Mouse (Mus musculus): ENCODE measurements at regions not wholly inside any gene's neighbourhood (a gene's known extent, or its start where the extent isn't known, plus 50 kb on each side); places are given as distances from the start of the nearest gene placed in this dataset.

DNA sequence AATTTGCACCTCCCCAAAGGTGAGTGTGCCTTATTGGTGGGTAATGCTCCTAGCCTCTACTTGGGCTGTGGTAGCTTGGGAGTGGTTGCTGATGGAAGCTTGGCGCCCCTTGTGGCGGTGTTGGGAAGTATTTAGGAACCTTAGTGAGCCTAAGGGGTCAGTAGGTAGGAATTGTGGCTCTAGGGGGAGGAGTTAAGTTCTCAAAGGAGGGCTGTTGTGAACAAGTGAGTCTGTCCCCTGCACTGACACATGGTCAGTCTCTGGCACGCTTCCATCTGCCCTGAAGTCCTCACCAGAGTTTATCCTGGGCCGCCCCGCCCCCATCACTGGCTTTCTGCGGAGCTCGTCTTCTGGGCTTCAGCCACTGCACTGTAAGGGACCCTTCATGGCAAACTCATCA lies 364.9 kb downstream of the Agtpbp1 start:
- Histone ChIP-seq H3K9me3 (no peaks in the 10 kb centered on the region), H3K36me3 (no peaks in the 10 kb centered on the region), H3K27me3 (no peaks in the 10 kb centered on the region), H3K4me1 (no peaks in the 10 kb centered on the region), H3K9ac (no peak overlapping the region), H3K4me3 (no peak overlapping the region), H3K27ac (no peak overlapping the region), H3K4me2 (no peak overlapping the region)
- ATAC-seq (ENCODE audit: borderline replicate concordance, extremely low read depth, low FRiP score, low TSS enrichment): peak; percentile 42; the same call in 1 of the 2 replicates
- WGBS: 22% methylated on average over 7 of the region's 7 CpGs

DNA sequence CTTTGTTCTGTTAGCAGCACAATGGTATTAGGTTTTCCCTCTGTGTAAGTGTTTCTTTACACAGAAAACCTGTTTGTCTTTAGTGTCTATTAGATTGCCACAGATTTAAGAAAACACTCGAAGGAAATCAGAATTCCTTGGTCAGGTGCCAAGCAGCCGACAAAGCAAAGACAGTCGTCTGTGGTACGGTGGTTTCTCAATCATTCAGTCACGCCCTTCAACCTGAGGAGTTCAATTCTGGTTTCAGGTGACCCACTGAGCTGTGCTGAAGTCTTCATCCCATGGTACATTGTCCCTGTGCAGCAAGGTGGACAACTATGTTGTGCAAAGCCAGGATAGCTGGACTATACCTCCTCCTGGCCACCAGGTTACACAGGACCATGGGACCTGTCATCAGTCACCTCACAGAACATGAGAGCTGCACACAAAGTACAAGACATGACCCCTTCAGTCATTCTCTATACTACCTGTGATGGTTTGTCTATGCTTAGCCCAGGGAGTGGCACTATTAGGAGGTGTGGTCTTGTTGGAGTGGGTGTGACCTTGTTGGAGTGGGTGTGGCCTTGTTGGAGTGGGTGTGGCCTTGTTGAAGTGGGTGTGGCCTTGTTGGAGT lies 368.2 kb downstream of the Agtpbp1 start:
- Histone ChIP-seq H3K9me3 (no peaks in the 10 kb centered on the region), H3K36me3 (no peaks in the 10 kb centered on the region), H3K4me3 (no peak overlapping the region), H3K4me2 (no peak overlapping the region), H3K27ac (no peak overlapping the region), H3K4me1 (no peaks in the 10 kb centered on the region), H3K27me3 (no peaks in the 10 kb centered on the region), H3K9ac (no peak overlapping the region)
- peak; percentile 57 for ATAC-seq (ENCODE audit: borderline replicate concordance, extremely low read depth, low FRiP score, low TSS enrichment)
- WGBS: 31% methylated on average over 5 of the region's 5 CpGs

DNA sequence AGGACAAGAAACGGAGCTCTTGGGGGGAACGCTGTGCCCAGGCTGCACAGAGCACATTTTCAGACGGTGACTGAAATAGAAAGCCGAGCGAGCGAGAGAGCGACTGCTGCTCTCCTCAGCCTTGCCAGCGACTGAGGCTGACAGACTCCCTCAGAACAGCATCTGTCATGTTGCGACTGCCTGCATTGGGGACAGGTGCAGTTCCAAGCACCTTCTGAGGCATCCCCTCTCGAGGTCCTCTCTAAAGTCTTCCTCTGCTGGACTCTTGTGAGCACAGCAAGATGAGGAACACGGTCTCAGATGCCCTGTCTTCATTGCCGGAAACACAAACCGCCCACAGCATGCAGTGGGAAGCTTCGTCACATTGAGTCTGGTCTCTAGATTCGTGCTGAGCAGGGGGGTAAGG lies 372.7 kb downstream of the Agtpbp1 start:
- Histone ChIP-seq H3K36me3 (no peaks in the 10 kb centered on the region), H3K4me2 (no peak overlapping the region), H3K27ac (no peak overlapping the region), H3K4me1 (no peaks in the 10 kb centered on the region), H3K4me3 (no peak overlapping the region), H3K9ac (no peak overlapping the region), H3K27me3 (no peaks in the 10 kb centered on the region), H3K9me3 (no peaks in the 10 kb centered on the region)
- ATAC-seq (ENCODE audit: borderline replicate concordance, extremely low read depth, low FRiP score, low TSS enrichment): no peak
- WGBS: 79% methylated on average over 15 of the region's 15 CpGs

DNA sequence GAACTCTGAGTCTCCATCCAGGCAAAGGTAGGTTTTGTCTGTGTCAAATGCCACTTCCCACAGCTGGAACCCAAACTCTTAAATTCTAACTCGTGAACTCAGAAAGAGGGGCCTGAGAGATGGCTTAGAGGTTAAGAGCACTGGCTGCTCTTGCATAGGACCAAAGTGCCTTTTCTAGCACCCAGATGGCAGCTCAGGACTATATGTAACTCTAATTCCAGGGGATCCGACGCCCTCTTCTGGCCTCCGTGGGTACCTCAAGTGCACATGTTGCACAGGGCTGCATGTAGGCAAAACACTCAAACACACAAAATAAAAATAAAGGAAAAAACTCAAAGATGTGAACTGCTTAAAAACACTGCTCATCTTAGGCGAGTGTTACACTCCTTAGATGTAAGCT lies 374.2 kb downstream of the Agtpbp1 start:
- Histone ChIP-seq H3K9me3 (no peaks in the 10 kb centered on the region), H3K27ac (no peak overlapping the region), H3K36me3 (no peaks in the 10 kb centered on the region), H3K4me1 (no peaks in the 10 kb centered on the region), H3K9ac (no peak overlapping the region), H3K4me3 (no peak overlapping the region), H3K27me3 (no peaks in the 10 kb centered on the region), H3K4me2 (no peak overlapping the region)
- ATAC-seq (ENCODE audit: borderline replicate concordance, extremely low read depth, low FRiP score, low TSS enrichment): no peak
- 60% methylated on average over 5 of the region's 5 CpGs for WGBS

DNA sequence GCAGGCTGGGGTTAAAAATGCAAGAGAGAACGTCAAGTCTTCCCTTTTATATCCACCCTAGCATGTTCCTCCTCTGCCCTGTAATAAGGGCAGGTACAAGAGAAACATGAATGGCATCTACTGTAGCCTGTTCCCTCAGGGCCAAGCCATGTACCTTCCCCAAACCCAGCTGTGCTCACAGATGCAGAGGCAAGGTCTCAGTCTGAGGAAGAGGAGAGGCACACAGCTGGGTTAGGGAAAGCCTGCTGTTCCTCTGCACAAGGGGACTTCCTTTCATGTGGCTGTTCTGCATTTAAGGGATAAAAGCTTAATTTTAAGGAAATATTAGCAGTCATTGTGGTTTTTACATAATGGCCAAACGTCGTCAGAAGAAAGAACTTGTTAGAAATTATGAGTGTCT lies 378.8 kb downstream of the Agtpbp1 start:
- Histone ChIP-seq H3K27ac (no peak overlapping the region), H3K4me3 (no peak overlapping the region), H3K27me3 (no peaks in the 10 kb centered on the region), H3K36me3 (no peaks in the 10 kb centered on the region), H3K9me3 (no peaks in the 10 kb centered on the region), H3K4me2 (no peak overlapping the region), H3K4me1 (no peaks in the 10 kb centered on the region), H3K9ac (no peak overlapping the region)
- WGBS: 82% methylated on average over 3 of the region's 3 CpGs
- no peak for ATAC-seq (ENCODE audit: borderline replicate concordance, extremely low read depth, low FRiP score, low TSS enrichment)

DNA sequence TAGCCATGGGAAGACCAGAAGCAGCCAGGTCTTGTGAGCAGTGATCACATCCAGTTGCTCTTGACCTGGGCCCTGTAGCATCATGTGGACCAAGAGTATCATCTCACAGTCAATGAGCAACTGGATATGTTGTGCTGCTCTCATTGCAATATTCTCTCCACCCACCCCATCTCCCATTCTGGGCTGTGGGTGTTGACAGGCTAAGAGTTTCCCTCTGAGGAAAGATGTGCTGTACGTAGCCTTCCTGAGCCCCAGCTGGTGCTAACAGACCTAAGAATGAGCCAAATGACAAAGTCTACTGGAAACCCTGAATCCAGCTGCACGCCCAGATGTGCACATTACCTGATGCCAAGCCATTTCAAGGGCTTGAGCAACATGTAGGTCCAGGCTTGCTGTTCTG lies 380.5 kb downstream of the Agtpbp1 start:
- Histone ChIP-seq H3K36me3 (no peaks in the 10 kb centered on the region), H3K9ac (no peak overlapping the region), H3K4me2 (no peak overlapping the region), H3K27me3 (no peaks in the 10 kb centered on the region), H3K27ac (no peak overlapping the region), H3K4me3 (no peak overlapping the region), H3K9me3 (no peaks in the 10 kb centered on the region), H3K4me1 (no peaks in the 10 kb centered on the region)
- ATAC-seq (ENCODE audit: borderline replicate concordance, extremely low read depth, low FRiP score, low TSS enrichment): no peak
- WGBS: 82% methylated on average over 2 of the region's 2 CpGs

DNA sequence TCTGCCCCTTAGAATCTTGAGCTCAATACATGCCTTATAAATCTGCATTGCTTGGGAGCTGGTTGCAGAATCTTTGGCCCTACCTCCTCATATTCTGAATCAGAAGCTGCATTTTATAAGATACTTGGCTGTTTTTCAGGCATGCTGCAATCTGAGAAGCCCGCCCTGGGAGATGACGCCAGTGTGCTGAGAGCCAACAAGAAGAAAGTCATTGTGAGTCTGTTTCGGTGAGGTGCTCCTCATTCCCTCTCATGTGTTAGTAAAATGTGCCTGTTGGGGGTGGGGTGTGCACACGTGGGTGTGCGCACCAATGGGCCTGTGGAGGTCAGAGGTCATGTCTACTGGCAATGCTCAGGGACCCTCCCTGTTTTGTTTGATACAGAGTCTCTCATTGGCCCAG lies 388.7 kb downstream of the Agtpbp1 start:
- Histone ChIP-seq H3K27ac (no peak overlapping the region), H3K27me3 (no peaks in the 10 kb centered on the region), H3K9me3 (no peaks in the 10 kb centered on the region), H3K9ac (no peak overlapping the region), H3K4me1 (no peaks in the 10 kb centered on the region), H3K36me3 (no peaks in the 10 kb centered on the region), H3K4me2 (no peak overlapping the region), H3K4me3 (no peak overlapping the region)
- WGBS: 64% methylated on average over 5 of the region's 5 CpGs
- no peak for ATAC-seq (ENCODE audit: borderline replicate concordance, extremely low read depth, low FRiP score, low TSS enrichment)

DNA sequence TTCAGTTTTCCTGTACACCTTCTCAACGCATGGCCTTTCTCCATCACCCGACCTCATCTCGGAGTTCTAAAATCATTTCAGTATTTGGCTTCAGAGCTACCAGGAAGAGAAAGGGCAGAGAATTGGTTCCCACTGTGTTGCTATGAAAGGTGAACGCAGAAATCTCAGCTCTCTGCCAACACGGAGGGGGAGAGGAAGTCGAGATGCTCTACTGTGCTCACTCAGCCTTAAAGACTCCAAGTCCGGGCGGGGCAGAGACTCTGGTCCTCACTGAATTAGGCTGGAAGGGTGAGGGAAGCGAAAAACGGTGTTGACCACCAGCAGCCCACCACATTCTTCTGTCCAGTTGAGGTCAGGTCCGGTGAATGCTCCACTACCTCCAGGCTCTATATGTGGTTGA lies 382.1 kb downstream of the Ntrk2 start:
- Histone ChIP-seq H3K36me3 (no peaks in the 10 kb centered on the region), H3K9ac (no peak overlapping the region), H3K4me1 (no peaks in the 10 kb centered on the region), H3K27me3 (no peaks in the 10 kb centered on the region), H3K27ac (no peak overlapping the region), H3K9me3 (no peaks in the 10 kb centered on the region), H3K4me2 (no peak overlapping the region), H3K4me3 (no peak overlapping the region)
- no peak for ATAC-seq (ENCODE audit: borderline replicate concordance, extremely low read depth, low FRiP score, low TSS enrichment)
- WGBS: 85% methylated on average over 11 of the region's 11 CpGs
